Mouse (Mus musculus): ENCODE measurements around the gene Ggta1.
A peak's percentile ranks its signal among the peaks of the same experiment; 100 is the strongest.

The Ggta1 gene

DNA sequence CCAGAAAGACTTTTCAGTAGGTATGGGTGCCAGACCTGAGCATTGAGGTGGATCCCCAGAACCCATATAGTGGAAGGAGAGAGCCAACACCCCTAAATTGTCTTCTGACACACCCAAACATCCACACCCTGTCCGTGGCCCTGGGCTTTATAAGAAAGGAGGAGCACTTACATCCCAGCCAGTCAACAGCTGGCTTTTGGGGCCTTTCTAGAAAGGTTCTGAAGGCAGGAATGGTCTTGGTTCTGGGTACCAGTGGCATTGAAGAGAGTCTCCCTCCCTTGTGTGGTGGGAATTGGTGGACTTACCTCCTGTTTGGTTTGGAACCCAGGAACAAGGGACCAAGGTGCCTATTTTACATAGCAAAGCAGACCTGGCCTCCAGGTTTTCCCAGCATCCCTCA lies 56.4 kb downstream of the Ggta1 start:
- no peak for DNase-seq (ENCODE audit: low spot score in 2 of 2)

DNA sequence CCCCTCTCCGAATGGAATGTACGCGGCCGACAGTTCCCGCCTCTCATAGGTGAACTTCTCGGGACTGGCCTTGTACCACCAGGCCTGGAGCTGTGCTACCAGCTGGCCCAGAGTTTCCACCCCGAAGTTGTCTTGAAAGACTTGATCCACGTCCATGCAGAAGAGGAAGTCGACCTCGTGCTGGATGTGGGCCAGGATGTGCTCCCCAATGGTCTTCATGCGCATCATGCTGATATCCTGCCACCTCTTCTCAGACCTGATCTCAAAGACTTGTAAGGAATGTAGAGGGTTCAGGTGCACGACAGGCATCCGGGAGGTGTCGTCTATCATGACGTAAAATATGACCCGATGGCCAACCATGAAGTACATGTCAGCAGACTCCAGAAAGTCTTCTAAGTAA lies 60.6 kb downstream of the Ggta1 start:
- DNase-seq (ENCODE audit: low spot score in 2 of 2) = no peak

DNA sequence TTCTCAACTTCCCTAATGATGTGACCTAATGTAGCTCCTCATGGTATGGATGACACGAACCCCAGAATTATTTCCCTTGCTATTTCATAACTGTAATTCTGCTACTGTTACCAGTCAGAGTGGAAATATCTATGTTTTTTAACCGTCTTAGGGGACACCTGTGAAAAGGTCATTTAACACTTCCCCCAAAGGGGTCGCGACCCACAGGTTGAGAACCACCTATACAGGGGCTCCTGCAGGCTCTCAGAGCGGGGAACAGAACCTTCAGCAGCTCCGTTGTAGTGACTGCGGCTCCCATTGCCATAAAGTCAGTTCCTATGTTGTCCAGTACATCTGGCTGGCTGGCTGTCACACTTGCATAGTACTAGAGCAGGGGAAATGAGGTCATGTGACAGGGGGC lies 62.3 kb downstream of the Ggta1 start:
- no peak for DNase-seq (ENCODE audit: low spot score in 2 of 2)

DNA sequence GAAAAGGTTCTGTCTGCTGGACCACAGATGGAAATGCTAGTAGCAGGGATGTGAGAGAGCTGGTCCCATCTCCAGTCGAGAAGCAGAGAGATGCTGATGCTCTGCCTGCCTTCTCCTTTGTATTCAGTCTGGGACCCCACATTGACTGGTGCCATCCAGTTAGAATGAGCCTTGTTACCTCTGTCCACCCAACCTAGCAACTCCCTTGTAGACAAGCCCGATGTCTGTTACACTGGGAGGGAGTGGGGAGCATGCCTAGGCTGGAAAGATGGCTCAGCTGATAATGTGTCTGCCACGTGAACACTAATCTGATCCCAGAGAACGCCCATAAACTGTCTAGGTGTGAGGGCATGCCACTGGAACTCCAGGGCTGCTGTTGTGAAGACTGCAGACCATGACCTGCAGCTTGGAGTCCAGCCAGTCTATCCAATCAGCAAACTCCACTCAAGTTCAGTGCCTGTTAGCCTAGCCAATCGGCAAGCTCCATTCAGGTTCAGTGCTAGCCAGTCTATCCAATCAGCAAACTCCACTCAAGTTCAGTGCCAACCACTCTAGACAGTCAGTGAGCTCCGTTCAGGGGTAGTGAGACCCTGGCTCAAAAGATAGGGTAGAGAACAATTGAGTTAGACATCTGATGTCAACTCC lies 64.7 kb downstream of the Ggta1 start:
- DNase-seq (ENCODE audit: low spot score in 2 of 2) = no peak

DNA sequence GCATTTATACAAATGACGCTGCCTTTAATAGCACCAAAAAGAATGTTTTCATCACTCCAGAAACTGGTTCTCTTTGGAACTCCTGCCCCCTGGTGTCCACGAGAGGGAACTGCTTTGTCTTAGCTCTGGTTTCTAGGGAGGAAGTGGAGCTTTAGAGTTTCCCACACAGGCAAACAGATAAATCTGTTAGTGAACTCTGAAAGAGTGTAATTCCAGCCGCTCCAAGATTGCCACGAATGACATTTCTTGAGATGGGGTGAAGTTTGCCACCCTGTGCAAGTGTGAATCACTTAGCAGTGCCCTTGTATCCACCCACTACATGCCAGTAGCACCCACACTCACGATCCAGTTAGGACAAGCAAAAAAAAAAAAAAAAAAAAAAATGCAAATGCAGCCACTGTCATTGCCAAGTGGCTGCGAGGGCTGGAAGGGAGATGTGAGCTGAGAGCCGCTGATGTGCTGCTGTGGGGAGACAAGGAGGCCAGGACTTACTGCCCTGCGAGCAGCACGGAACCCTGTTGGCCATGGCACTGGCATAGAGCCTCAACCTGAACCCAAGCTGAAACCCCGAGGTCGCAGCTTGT lies 65.3 kb downstream of the Ggta1 start:
- DNase-seq (ENCODE audit: low spot score in 2 of 2) = peak; percentile 60 to 67

DNA sequence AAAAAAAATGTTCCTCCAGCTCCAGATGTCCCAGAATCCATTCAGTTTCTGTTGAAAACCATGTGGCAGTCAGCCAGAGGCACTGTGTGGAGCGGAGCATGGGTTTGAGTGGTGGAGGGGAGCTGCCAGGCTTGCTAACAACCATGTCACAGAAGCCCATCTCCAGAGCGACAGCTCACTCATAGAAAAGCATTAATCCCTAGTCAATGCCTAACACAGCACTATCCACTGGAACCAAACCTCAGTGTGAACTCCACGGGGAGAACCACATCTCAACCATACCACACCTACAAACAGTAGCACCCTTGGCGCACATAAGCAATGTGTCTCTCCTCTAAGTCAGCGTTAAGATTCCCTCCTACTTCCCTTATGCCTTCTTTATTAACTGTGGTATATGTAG lies 65.9 kb downstream of the Ggta1 start, which contains the start of gene 4930402F06Rik:
Gene 4930402F06Rik, minus strand, starts transcription at position 80 of the 400 bp plus-strand sequence.
- DNase-seq (ENCODE audit: low spot score in 2 of 2) = no peak

DNA sequence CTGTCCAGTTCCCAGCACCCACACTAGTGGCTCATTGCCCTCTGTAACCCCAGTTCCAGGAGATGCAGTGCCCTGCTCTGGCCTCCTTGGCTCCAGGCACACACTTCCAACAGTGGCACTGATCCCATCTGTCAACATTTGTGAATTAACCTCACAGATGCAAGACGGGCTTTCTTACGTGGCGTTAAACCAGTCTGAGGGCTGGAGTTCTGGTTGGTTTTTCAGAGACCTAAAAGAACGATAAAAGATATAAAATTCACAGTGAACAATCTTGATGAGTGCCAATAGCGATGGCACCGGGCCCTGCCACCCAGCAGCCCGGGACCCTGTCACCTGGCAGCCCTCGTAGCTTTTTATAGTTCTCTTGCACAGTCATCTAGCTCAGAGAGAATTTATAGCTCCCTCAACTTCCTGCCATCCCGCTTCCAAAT lies 77.6 kb downstream of the Ggta1 start:
- DNase-seq (ENCODE audit: low spot score in 2 of 2) = no peak

DNA sequence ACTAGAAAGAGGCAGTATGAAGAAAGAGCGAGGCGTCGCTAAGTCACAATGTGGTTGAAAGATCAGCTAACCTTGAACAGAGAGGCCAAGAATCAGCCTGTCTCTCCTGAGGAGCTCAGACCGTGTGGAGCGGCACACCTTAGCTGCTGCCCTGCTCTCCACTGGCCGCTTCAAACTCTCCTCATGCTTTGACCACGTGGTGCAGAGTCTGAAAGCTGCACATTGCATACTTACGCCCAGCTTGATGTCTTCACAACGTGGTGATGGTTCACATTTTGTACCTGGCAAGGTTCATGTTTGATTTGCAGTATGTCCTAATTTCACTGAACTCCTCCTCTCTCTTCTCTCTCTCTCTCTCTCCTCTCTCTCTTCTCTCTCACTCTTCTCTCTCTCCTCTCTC lies 83.7 kb downstream of the Ggta1 start:
- no peak for DNase-seq (ENCODE audit: low spot score in 2 of 2)

DNA sequence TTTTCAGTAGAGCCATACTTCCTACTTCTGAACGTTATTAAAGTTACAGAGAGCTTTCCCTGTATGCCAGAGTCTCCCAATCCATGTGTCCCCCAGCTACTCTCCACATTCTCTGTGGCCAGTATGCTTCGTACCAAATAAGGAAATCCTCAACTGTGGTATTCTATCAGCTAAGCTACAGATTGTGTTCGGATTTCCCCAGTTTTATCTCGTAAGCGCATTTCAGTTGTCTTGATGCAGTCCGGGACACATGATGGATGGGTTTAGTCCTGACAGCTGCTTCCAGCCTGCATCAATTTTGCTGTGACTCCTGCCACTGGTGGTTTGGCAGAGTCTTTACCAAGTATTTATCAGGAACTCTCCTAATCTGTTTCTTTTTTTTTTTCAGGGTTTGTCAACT lies 85.4 kb downstream of the Ggta1 start:
- no peak for DNase-seq (ENCODE audit: low spot score in 2 of 2)

DNA sequence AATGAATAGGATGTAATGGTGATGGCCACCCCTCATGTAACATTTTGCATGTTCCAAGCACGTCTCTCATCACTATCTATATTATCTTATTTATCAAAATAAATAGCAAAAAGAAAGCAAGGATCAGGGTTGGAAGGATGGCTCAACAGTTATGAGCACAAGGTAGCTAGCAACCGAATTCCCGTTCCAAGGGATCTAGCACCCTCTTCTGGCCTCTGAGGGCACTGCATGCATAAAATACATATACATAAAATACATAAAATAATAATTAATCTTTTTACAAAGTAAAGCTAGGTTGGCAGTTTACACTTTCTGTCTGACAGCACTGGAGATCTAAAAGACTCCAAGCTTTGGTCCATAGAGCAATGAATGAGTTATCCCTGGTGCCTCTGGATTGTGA lies 90.0 kb downstream of the Ggta1 start:
- DNase-seq (ENCODE audit: low spot score in 2 of 2) = peak in 1 of 2 experiments; percentile 8

DNA sequence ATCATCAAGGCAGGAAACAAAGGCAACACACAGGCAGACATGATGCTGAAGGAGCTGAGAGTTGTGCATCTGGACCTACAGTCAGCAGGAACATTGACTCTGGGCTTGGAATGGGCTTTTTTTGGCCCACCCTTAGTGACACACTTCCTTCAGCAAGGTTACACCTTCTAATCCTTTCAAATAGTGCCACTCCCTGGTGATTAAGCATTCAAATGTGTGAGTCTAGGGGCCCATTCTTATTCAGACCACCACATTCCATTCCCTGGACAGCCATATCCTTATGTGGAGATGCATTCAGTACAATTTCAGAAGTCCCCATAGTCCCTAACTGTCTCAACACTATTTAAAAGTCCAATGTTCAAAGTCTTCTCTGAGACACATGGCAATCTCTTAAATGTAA lies 92.3 kb downstream of the Ggta1 start:
- no peak for DNase-seq (ENCODE audit: low spot score in 2 of 2)

DNA sequence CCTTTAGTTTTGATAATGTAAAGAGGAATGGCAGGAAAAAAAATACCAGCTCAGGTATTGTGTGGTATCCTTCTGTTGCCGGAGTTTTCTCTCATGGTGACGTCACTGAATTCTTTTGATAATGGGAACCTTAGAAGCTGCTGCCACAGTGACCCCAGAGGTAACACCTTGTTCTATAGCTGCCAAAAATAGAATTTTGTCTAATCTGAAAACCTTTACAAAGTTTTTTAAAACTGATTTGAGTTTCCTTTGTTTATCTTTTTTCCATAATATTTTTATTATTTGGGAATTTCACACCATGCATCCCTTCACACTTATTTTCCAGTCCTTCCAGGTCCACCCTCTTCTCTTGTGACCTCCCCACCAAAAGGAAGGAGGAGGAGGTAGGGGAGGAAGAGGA lies 95.4 kb downstream of the Ggta1 start, which contains the start of gene 4930568D16Rik:
Gene 4930568D16Rik, minus strand, starts transcription at position 101 of the 400 bp plus-strand sequence.
- DNase-seq (ENCODE audit: low spot score in 2 of 2) = no peak

Measured in spleen, postnatal 36 days (tissue).